Mouse (Mus musculus): ENCODE data around the gene Klhl13. TPM values are rescaled to one million over a fixed set of nuclear protein-coding genes. Genes with fewer than 3 reads are reported as not detected.

Klhl13 gene
- polyA plus RNA-seq, 1 experiment from 2014 or later = 8.4 TPM

DNA sequence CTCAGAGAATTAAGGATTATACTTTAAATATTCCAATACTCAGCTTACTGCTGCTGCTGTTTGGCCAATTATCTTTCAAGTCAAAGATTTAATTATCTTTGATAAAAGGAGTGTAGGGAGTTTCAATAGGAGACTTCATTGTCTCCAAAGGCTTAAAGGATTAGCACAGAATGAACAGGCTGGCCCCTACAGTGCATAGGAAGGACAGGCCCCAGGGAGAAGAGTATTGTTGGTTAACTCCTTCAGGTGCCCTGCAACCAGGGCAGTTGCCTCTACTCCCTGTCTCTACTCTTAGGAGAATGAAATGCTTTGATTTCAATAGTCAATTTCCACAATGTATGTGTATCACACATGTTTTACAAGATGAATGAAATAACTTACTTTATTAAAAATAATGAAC lies 116.1 kb downstream of the Klhl13 start:
- Histone ChIP-seq H3K9me3 (ENCODE audit: low read length) (no peaks in the 10 kb centered on the region), H3K4me1 (ENCODE audit: insufficient read depth) (no peaks in the 10 kb centered on the region), H3K27ac (ENCODE audit: low read depth) (no peak overlapping the region), H3K27me3 (ENCODE audit: insufficient read depth, low read length) (no peaks in the 10 kb centered on the region), H3K9ac (replicated peaks) (no peak overlapping the region), H3K4me2 (ENCODE audit: low read depth, low read length) (no peak overlapping the region), H3K4me3 (ENCODE audit: low read depth, low read length) (no peak overlapping the region), H3K36me3 (replicated peaks; ENCODE audit: insufficient read depth, low read length) (no peaks in the 10 kb centered on the region)
- no peak for TF ChIP-seq CTCF (IDR thresholded peaks at IDR 0.05; ENCODE audit: low read depth)
- no peak for TF ChIP-seq EP300 (IDR thresholded peaks at IDR 0.05; ENCODE audit: low read depth)
- no peak for DNase-seq
- no peak for ATAC-seq
